Mouse (Mus musculus): Measurements from ENCODE around the gene Clcn6. TPM values are rescaled to one million over a fixed set of nuclear protein-coding genes. Genes with fewer than 3 reads are reported as not detected.

The Clcn6 gene
- polyA plus RNA-seq, 1 experiment from 2014 or later = 32.8 TPM

DNA sequence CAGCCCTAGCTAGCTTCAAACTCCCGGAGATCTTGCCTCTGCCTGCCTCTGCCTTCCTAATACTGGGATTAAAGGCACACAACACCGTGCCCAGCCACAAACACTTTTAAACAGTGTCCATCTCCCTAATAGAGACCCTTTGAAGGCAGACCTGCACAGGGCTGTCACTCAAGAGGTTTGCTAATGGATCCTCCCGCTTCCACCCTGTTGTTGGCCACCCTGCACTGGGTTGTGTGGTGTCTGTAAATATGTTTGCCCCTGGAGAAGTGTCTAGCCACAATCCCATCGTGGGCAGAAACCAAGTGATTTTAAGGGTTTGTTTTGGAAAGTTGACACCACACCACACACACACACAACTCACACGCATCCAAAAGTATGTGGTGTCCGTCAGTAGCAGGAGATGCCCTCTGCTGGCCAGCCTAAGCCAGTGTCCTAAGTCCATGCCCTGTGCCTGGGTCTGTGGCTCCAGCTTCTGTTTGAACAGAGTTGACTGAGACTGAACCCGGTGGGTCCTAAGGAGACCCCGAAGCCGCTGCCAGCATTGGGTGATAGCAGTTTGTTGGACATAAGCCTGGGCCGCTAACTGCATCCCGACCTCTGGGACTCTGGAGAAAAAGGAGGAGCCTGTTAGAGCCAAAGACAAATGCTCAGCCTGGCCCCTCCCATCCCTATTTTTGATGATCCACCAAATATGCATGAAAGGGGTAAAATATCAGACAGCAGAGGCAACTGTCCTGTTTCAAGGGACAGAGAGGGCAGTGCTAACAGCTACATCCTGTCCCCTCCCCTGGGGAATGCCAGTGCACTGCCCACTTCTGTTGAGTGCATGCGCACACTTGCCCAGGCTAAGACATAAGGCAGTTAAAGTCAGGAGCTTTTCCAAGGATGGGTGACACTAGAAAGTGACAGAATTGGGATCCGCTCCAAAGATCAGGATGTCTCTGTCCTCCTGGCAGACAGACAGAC is 21.8 kb upstream of the Clcn6 start:
- Histone ChIP-seq H3K27ac (replicated peaks) (no peak overlapping the region), H3K4me2 (no peak overlapping the region), H3K9me3 (no peaks in the 10 kb centered on the region), H3K9ac (no peak overlapping the region), H3K36me3 (peaks cover 21% of the 10 kb centered on the region), H3K27me3 (no peaks in the 10 kb centered on the region), H3K4me1 (replicated peaks) (no peaks in the 10 kb centered on the region), H3K4me3 (no peak overlapping the region)
- WGBS = 55% methylated on average over 13 of the region's 13 CpGs
- ATAC-seq (ENCODE audit: low FRiP score, low read depth) = no peak

DNA sequence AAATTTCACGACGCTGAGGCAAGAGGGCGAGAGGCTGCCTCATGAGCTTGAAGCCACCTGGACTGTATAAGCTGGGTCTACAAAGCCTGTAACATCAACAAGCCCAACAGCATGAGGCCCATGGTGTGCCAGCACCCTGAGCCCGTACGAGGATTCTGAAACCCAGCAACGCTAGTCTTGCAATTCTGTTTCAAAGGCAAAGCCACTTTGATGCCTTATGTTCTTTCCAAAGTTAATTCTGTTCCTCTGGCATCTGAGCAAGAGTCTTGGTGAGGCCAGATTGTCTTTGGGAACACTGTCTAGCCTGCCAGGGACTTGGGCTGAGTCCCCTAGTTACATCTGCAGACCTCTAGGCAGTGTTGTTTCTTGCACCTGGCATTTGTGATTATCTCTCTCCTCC is 20.4 kb upstream of the Clcn6 start:
- ATAC-seq (ENCODE audit: low FRiP score, low read depth) = no peak
- no peaks in the 10 kb centered on the region for H3K27me3 ChIP-seq
- no peak overlapping the region for H3K9ac ChIP-seq
- no peaks in the 10 kb centered on the region for H3K4me1 ChIP-seq (replicated peaks)
- H3K9me3 ChIP-seq = no peaks in the 10 kb centered on the region
- no peak overlapping the region for H3K27ac ChIP-seq (replicated peaks)
- no peak overlapping the region for H3K4me2 ChIP-seq
- H3K4me3 ChIP-seq = no peak overlapping the region
- peaks cover 28% of the 10 kb centered on the region for H3K36me3 ChIP-seq
- 83% methylated on average over 6 of the region's 6 CpGs for WGBS

DNA sequence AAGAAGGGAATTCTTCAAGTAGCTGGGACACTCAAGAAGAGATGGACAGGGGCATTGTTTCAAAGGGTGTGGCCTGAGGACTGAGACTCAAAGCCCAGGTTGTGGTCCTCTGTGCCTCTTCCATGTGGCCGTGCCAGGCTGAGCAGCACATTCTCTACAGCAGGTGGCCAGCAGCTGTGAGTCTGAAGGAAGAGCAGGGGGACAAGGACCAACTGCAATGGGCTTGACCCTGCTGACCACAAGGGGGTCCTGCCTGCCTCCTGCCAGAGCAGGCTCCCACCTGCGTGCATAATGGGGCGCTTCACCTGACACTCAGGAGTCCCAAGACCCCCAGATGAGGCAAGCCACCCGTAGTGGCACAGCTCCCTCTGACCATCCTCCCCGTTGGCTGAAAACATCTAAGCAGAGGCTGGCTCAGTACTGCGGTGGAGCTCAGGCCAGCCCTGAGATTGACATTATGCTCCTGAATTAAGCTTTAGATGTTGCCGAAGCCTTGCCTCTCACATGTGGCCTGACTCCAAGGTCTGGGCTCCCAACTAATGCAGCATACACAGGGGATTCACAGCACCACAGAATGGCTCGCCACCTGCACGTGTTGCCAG is 19.7 kb upstream of the Clcn6 start:
- Histone ChIP-seq H3K27me3 (no peaks in the 10 kb centered on the region), H3K36me3 (peaks cover 35% of the 10 kb centered on the region), H3K27ac (replicated peaks) (no peak overlapping the region), H3K9me3 (no peaks in the 10 kb centered on the region), H3K4me3 (no peak overlapping the region), H3K4me2 (no peak overlapping the region), H3K9ac (no peak overlapping the region), H3K4me1 (replicated peaks) (no peaks in the 10 kb centered on the region)
- ATAC-seq (ENCODE audit: low FRiP score, low read depth) = no peak
- 88% methylated on average over 9 of the region's 9 CpGs for WGBS

DNA sequence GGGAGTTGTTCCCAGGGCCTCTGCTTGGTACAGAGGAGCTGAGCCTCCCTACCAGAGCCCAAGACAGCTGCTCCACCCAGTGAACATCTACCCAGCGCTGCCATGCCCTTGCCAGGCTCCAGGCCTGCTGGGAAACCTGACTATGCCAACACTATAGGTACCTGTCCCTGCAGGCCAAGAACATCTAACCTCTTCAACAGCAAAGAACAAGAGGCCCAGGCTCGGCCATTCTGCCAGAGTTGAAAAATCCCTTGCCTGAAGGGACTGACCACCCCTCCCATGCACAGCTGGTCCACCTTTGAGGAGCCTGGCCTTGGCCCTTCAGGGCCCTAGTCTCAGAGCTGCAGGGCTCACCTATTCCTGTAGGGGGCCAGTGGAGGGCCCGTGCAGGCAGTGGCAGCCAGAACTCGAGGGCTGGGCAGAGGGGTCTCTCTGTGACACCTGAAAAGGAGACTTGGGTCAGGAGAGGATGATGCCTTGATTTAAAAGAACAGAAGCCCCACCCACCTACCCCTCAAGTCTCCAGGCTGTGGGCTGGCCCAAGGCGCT is 19.1 kb upstream of the Clcn6 start:
- ATAC-seq (ENCODE audit: low FRiP score, low read depth) = no peak
- Histone ChIP-seq H3K4me1 (replicated peaks) (no peaks in the 10 kb centered on the region), H3K4me3 (no peak overlapping the region), H3K9ac (no peak overlapping the region), H3K4me2 (no peak overlapping the region), H3K36me3 (peaks cover 41% of the 10 kb centered on the region), H3K27me3 (no peaks in the 10 kb centered on the region), H3K27ac (replicated peaks) (no peak overlapping the region), H3K9me3 (no peaks in the 10 kb centered on the region)
- WGBS = 71% methylated on average over 5 of the region's 5 CpGs

DNA sequence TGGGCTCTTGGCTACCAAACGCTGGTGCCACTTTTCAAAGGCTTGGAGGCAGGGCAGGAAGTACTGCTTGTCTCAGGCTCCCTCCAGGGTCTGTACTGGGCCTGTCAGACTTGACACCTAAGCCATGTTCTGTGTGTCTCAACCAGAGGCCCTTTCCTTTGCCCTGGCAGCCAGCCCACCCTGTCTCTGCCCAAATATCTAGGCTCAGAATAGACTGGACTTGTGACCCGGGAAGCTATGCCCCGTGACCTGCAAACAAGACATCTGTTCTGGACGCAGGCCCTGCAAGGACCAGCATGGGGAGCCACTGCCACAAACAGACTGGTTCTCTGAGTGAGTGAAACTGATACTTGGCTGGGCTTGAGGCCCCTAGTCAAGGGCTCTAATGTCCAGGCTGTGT is 18.2 kb upstream of the Clcn6 start:
- H3K4me2 ChIP-seq = no peak overlapping the region
- no peak overlapping the region for H3K4me3 ChIP-seq
- H3K27ac ChIP-seq (replicated peaks) = no peak overlapping the region
- ATAC-seq (ENCODE audit: low FRiP score, low read depth) = no peak
- WGBS = 82% methylated on average over 4 of the region's 4 CpGs
- H3K27me3 ChIP-seq = no peaks in the 10 kb centered on the region
- no peaks in the 10 kb centered on the region for H3K9me3 ChIP-seq
- H3K4me1 ChIP-seq (replicated peaks) = no peaks in the 10 kb centered on the region
- no peak overlapping the region for H3K9ac ChIP-seq
- peaks cover 49% of the 10 kb centered on the region for H3K36me3 ChIP-seq

DNA sequence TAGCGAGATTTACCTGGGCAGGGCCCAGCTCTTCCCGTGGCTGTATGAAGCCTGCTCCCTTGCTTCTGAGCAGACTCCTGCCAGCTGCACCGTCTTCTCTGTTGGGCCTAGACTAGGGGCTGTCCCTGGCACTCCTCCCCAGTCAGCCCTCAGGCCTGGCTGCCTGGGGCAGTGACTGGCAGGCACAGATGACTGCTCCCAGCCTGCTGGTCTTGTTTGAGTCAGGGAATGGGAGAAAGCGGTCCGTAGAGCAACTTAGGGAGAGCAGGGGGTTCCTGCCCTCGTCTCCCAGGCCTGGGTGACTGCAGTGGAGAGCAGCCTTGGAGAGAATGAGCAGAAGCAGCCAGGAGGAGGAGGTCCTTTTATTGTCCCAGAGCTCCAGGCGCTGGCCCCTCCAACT is 17.6 kb upstream of the Clcn6 start:
- Histone ChIP-seq H3K9ac (no peak overlapping the region), H3K9me3 (no peaks in the 10 kb centered on the region), H3K4me1 (replicated peaks) (no peaks in the 10 kb centered on the region), H3K4me3 (no peak overlapping the region), H3K36me3 (peaks cover 55% of the 10 kb centered on the region), H3K4me2 (no peak overlapping the region), H3K27ac (replicated peaks) (no peak overlapping the region), H3K27me3 (no peaks in the 10 kb centered on the region)
- ATAC-seq (ENCODE audit: low FRiP score, low read depth) = no peak
- 84% methylated on average over 7 of the region's 7 CpGs for WGBS

DNA sequence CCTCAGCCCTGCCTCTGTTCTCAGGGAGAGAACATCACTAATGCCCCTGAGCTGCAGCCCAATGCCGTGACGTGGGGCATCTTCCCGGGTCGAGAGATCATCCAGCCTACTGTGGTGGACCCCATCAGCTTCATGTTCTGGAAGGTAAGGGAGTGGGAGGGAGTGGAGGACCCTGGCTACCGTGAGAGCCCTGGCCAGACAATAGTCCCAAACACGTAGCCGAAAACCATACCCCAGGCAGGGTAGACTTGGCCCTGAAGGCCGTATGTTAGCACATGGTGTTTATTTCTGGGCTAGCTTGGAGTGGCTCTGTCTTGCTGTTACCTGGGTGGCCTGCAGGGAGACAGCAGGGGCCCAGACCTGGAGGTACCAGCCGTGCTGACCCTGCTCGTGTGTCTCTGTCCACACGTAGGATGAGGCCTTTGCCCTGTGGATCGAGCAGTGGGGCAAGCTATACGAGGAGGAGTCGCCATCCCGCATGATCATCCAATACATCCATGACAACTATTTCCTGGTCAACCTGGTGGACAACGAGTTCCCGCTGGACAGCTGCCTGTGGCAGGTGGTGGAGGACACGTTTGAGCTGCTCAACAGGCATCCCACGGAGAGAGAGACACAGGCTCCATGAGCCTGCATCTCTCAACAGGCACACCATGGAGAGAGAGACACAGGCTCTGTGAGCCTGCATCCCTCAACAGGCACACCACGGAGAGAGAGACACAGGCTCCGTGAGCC is 16.5 kb upstream of the Clcn6 start:
- Histone ChIP-seq H3K27me3 (no peaks in the 10 kb centered on the region), H3K27ac (replicated peaks) (no peak overlapping the region), H3K4me3 (no peak overlapping the region), H3K4me1 (replicated peaks) (no peaks in the 10 kb centered on the region), H3K9ac (no peak overlapping the region), H3K9me3 (no peaks in the 10 kb centered on the region), H3K4me2 (no peak overlapping the region), H3K36me3 (peaks cover 62% of the 10 kb centered on the region)
- WGBS = 94% methylated on average over 21 of the region's 21 CpGs
- no peak for ATAC-seq (ENCODE audit: low FRiP score, low read depth)

DNA sequence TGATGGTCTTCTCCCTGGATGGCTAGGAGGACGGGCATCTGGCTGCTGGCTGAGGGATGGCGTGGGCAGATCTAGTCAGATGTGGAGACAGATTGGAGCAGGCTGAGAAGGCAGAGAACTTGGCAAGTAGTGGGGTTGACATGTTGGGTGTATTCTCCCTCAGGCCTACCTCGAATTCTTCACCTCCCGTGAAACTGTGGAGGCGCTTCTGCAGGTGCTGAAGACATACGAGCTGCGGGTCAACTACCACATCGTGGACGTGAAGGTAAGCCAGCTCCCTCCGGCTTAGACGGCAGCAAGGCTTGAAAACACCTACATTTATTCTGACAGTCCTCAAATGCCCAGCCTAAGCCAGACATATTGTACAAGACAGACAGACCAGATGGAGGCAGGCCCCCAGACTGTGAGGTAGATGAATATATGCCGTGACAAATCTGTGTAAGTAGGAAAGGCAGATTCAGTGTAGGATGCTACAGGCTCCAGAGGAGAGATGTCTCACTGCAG is 14.8 kb upstream of the Clcn6 start:
- no peak overlapping the region for H3K4me2 ChIP-seq
- H3K9me3 ChIP-seq = no peaks in the 10 kb centered on the region
- no peaks in the 10 kb centered on the region for H3K4me1 ChIP-seq (replicated peaks)
- H3K9ac ChIP-seq = no peak overlapping the region
- ATAC-seq (ENCODE audit: low FRiP score, low read depth) = no peak
- no peak overlapping the region for H3K27ac ChIP-seq (replicated peaks)
- no peak overlapping the region for H3K4me3 ChIP-seq
- no peaks in the 10 kb centered on the region for H3K27me3 ChIP-seq
- WGBS = 85% methylated on average over 12 of the region's 12 CpGs
- peaks cover 75% of the 10 kb centered on the region for H3K36me3 ChIP-seq

DNA sequence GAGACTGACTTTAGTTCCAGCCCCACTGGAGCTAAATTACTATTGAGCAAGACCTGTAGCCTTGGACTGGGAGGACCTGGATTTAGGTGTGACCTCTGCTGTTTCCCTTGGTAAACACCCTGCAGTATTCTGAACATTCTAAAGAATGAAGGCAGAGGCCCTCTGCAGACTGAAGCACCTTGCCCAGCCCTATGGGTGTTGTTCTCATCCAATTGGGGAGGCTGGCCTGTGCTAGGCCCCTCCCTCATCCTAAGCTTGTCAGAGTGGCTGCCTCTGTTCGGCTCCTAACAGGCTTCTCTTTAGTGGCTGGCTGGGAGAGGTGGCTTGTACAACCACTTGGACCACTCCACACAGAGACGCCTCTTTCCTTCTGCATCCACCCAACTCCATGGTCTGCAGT is 14.4 kb upstream of the Clcn6 start:
- H3K36me3 ChIP-seq = peaks cover 76% of the 10 kb centered on the region
- WGBS = 84% methylated on average over 2 of the region's 2 CpGs
- no peaks in the 10 kb centered on the region for H3K4me1 ChIP-seq (replicated peaks)
- no peaks in the 10 kb centered on the region for H3K27me3 ChIP-seq
- H3K4me2 ChIP-seq = no peak overlapping the region
- no peak overlapping the region for H3K27ac ChIP-seq (replicated peaks)
- H3K9me3 ChIP-seq = no peaks in the 10 kb centered on the region
- no peak for ATAC-seq (ENCODE audit: low FRiP score, low read depth)
- H3K4me3 ChIP-seq = no peak overlapping the region
- H3K9ac ChIP-seq = no peak overlapping the region

DNA sequence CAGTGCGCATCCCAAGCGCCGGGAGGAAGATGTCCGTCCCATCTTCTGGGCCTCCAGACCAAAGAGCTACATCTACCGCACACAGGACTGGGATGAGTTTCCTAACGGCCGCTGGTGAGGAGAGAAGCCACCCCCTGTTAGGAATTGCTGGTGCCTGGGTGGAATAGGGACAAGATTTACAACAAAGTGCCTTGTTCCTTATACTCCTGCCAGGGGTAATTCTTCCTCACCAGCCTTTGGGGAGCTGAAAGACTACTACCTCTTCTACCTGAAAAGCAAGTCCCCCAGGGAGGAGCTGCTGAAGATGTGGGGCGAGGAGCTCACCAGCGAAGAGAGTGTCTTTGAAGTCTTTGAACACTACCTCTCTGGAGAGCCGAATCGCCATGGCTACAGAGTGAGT is 13.3 kb upstream of the Clcn6 start:
- H3K4me1 ChIP-seq (replicated peaks) = no peaks in the 10 kb centered on the region
- H3K4me2 ChIP-seq = no peak overlapping the region
- no peaks in the 10 kb centered on the region for H3K27me3 ChIP-seq
- H3K36me3 ChIP-seq = peaks cover 69% of the 10 kb centered on the region
- no peak for ATAC-seq (ENCODE audit: low FRiP score, low read depth)
- no peak overlapping the region for H3K9ac ChIP-seq
- no peak overlapping the region for H3K27ac ChIP-seq (replicated peaks)
- no peaks in the 10 kb centered on the region for H3K9me3 ChIP-seq
- 94% methylated on average over 11 of the region's 11 CpGs for WGBS
- no peak overlapping the region for H3K4me3 ChIP-seq

DNA sequence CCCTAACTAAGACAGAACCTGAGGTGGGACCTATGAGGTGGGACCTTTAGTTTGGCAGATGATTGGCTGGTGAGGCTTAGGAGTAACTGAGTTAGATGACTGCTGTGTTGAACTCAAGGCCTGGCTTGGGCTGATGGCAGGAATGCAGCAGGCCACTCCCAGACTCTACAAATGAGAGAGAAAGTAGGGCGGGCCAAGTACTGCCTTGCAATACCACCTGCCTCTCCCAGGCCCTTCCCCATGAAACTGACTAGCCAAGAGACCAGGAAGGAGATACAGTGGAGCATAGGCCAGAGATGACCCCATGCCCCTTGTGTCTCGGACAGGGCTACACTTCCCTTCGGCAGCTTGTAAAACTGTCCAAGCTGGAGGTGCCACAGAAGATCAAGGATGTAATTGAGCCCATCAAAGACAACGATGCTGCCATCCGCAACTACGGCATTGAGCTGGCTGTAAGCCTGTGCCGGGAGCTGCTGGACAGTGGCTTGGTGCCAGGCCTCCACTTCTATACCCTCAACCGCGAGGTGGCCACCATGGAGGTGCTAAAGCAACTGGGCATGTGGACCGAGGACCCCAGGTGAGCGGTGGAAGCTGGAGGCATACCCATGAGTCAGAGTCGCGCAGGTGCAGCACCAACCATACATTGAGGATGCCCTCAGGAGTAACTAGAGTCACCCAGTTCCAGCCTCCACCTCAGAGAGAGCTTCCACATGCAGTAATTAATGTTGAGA is 12.6 kb upstream of the Clcn6 start:
- H3K4me3 ChIP-seq = no peak overlapping the region
- no peaks in the 10 kb centered on the region for H3K27me3 ChIP-seq
- H3K9me3 ChIP-seq = no peaks in the 10 kb centered on the region
- WGBS = 95% methylated on average over 13 of the region's 13 CpGs
- peaks cover 68% of the 10 kb centered on the region for H3K36me3 ChIP-seq
- no peak overlapping the region for H3K9ac ChIP-seq
- ATAC-seq (ENCODE audit: low FRiP score, low read depth) = no peak
- H3K4me1 ChIP-seq (replicated peaks) = no peaks in the 10 kb centered on the region
- H3K4me2 ChIP-seq = no peak overlapping the region
- no peak overlapping the region for H3K27ac ChIP-seq (replicated peaks)

Data from hindbrain, embryonic 15.5 days (tissue).